Mouse (Mus musculus): ENCODE data around the gene Rpl37a. TPM values are rescaled to one million over a fixed set of nuclear protein-coding genes. Genes with fewer than 3 reads are reported as not detected.
A peak's percentile ranks its signal among the peaks of the same experiment; 100 is the strongest.

The Rpl37a gene
- polyA plus RNA-seq, 1 experiment from 2014 or later, result 2,102 TPM

- Histone ChIP-seq H3K4me1 (ENCODE audit: control insufficient read depth, insufficient read depth, low read length) (peaks cover 23% of the 10 kb centered on the region), H3K27me3 (ENCODE audit: control insufficient read depth, insufficient read depth, low read length) (no peaks in the 10 kb centered on the region), H3K9ac (ENCODE audit: low read depth, low read length) (no peak overlapping the region), H3K9me3 (ENCODE audit: control insufficient read depth, low read length) (no peaks in the 10 kb centered on the region), H3K4me3 (ENCODE audit: low read length) (no peak overlapping the region), H3K4me2 (replicated peaks; ENCODE audit: low read depth, low read length) (no peak overlapping the region), H3K36me3 (ENCODE audit: control insufficient read depth, insufficient read depth, low read length) (peaks cover 31% of the 10 kb centered on the region), H3K27ac (ENCODE audit: low read depth, low read length) (no peak overlapping the region)
- ATAC-seq (ENCODE audit: low FRiP score, low TSS enrichment), result no peak
- WGBS, result 69% methylated on average over 3 of the region's 3 CpGs
Observed at GRCm38 (mm10) chr1:72715593-72716361, 4.7 kb downstream of the Rpl37a start.

- H3K27me3 ChIP-seq (ENCODE audit: control insufficient read depth, insufficient read depth, low read length), result no peaks in the 10 kb centered on the region
- H3K4me2 ChIP-seq (replicated peaks; ENCODE audit: low read depth, low read length), result no peak overlapping the region
- no peak for ATAC-seq (ENCODE audit: low FRiP score, low TSS enrichment)
- WGBS, result 51% methylated on average over 2 of the region's 2 CpGs
- peaks cover 23% of the 10 kb centered on the region for H3K4me1 ChIP-seq (ENCODE audit: control insufficient read depth, insufficient read depth, low read length)
- H3K9me3 ChIP-seq (ENCODE audit: control insufficient read depth, low read length), result no peaks in the 10 kb centered on the region
- no peak overlapping the region for H3K4me3 ChIP-seq (ENCODE audit: low read length)
- H3K27ac ChIP-seq (ENCODE audit: low read depth, low read length), result no peak overlapping the region
- H3K36me3 ChIP-seq (ENCODE audit: control insufficient read depth, insufficient read depth, low read length), result peaks cover 31% of the 10 kb centered on the region
- H3K9ac ChIP-seq (ENCODE audit: low read depth, low read length), result no peak overlapping the region
Observed at GRCm38 (mm10) chr1:72716421-72716820, 5.3 kb downstream of the Rpl37a start.

- 8% methylated on average over 5 of the region's 5 CpGs for WGBS
- no peak for ATAC-seq (ENCODE audit: low FRiP score, low TSS enrichment)
- peaks cover 31% of the 10 kb centered on the region for H3K36me3 ChIP-seq (ENCODE audit: control insufficient read depth, insufficient read depth, low read length)
Observed at GRCm38 (mm10) chr1:72716926-72717325, 5.8 kb downstream of the Rpl37a start.

GRCm38 (mm10) chr1:72717540-72717939 is 6.5 kb downstream of the Rpl37a start:
- Histone ChIP-seq H3K4me2 (replicated peaks; ENCODE audit: low read depth, low read length) (no peak overlapping the region), H3K36me3 (ENCODE audit: control insufficient read depth, insufficient read depth, low read length) (peaks cover 31% of the 10 kb centered on the region), H3K9me3 (ENCODE audit: control insufficient read depth, low read length) (no peaks in the 10 kb centered on the region), H3K4me1 (ENCODE audit: control insufficient read depth, insufficient read depth, low read length) (peaks cover 19% of the 10 kb centered on the region), H3K9ac (ENCODE audit: low read depth, low read length) (no peak overlapping the region), H3K27me3 (ENCODE audit: control insufficient read depth, insufficient read depth, low read length) (no peaks in the 10 kb centered on the region), H3K4me3 (ENCODE audit: low read length) (no peak overlapping the region), H3K27ac (ENCODE audit: low read depth, low read length) (no peak overlapping the region)
- ATAC-seq (ENCODE audit: low FRiP score, low TSS enrichment), result no peak
- WGBS, result 88% methylated on average over 7 of the region's 7 CpGs

More at GRCm38 (mm10) chr1:72716926-72717325, 5.8 kb downstream of the Rpl37a start:
- Histone ChIP-seq H3K4me3 (ENCODE audit: low read length) (no peak overlapping the region), H3K4me1 (ENCODE audit: control insufficient read depth, insufficient read depth, low read length) (peaks cover 23% of the 10 kb centered on the region), H3K27me3 (ENCODE audit: control insufficient read depth, insufficient read depth, low read length) (no peaks in the 10 kb centered on the region), H3K4me2 (replicated peaks; ENCODE audit: low read depth, low read length) (no peak overlapping the region), H3K9me3 (ENCODE audit: control insufficient read depth, low read length) (no peaks in the 10 kb centered on the region), H3K27ac (ENCODE audit: low read depth, low read length) (no peak overlapping the region), H3K9ac (ENCODE audit: low read depth, low read length) (no peak overlapping the region)

GRCm38 (mm10) chr1:72718846-72719245 is 7.8 kb downstream of the Rpl37a start:
- H3K36me3 ChIP-seq (ENCODE audit: control insufficient read depth, insufficient read depth, low read length), result peaks cover 19% of the 10 kb centered on the region
- no peaks in the 10 kb centered on the region for H3K27me3 ChIP-seq (ENCODE audit: control insufficient read depth, insufficient read depth, low read length)
- WGBS, result 30% methylated on average over 5 of the region's 5 CpGs
- H3K4me2 ChIP-seq (replicated peaks; ENCODE audit: low read depth, low read length), result no peak overlapping the region
- H3K9ac ChIP-seq (ENCODE audit: low read depth, low read length), result no peak overlapping the region
- H3K27ac ChIP-seq (ENCODE audit: low read depth, low read length), result no peak overlapping the region
- H3K4me3 ChIP-seq (ENCODE audit: low read length), result no peak overlapping the region
- H3K4me1 ChIP-seq (ENCODE audit: control insufficient read depth, insufficient read depth, low read length), result peaks cover 9% of the 10 kb centered on the region; the same call in 1 of the 2 replicates
- no peaks in the 10 kb centered on the region for H3K9me3 ChIP-seq (ENCODE audit: control insufficient read depth, low read length)
- peak; percentile 38 for ATAC-seq (ENCODE audit: low FRiP score, low TSS enrichment)

- H3K4me3 ChIP-seq (ENCODE audit: low read length), result no peak overlapping the region
- H3K4me1 ChIP-seq (ENCODE audit: control insufficient read depth, insufficient read depth, low read length), result peaks cover 4% of the 10 kb centered on the region; the same call in 1 of the 2 replicates
- 53% methylated on average over 6 of the region's 6 CpGs for WGBS
- no peaks in the 10 kb centered on the region for H3K9me3 ChIP-seq (ENCODE audit: control insufficient read depth, low read length)
- no peak overlapping the region for H3K27ac ChIP-seq (ENCODE audit: low read depth, low read length)
- no peak overlapping the region for H3K9ac ChIP-seq (ENCODE audit: low read depth, low read length)
- H3K27me3 ChIP-seq (ENCODE audit: control insufficient read depth, insufficient read depth, low read length), result no peaks in the 10 kb centered on the region
- peaks cover 5% of the 10 kb centered on the region; the same call in 1 of the 2 replicates for H3K36me3 ChIP-seq (ENCODE audit: control insufficient read depth, insufficient read depth, low read length)
- no peak overlapping the region for H3K4me2 ChIP-seq (replicated peaks; ENCODE audit: low read depth, low read length)
- ATAC-seq (ENCODE audit: low FRiP score, low TSS enrichment), result no peak
Observed at GRCm38 (mm10) chr1:72720115-72720725, 9.1 kb downstream of the Rpl37a start.

GRCm38 (mm10) chr1:72722646-72723045 is 11.6 kb downstream of the Rpl37a start:
- Histone ChIP-seq H3K27me3 (ENCODE audit: control insufficient read depth, insufficient read depth, low read length) (no peaks in the 10 kb centered on the region), H3K9me3 (ENCODE audit: control insufficient read depth, low read length) (no peaks in the 10 kb centered on the region), H3K9ac (ENCODE audit: low read depth, low read length) (no peak overlapping the region), H3K4me3 (ENCODE audit: low read length) (no peak overlapping the region), H3K36me3 (ENCODE audit: control insufficient read depth, insufficient read depth, low read length) (no peaks in the 10 kb centered on the region), H3K4me2 (replicated peaks; ENCODE audit: low read depth, low read length) (no peak overlapping the region), H3K27ac (ENCODE audit: low read depth, low read length) (no peak overlapping the region), H3K4me1 (ENCODE audit: control insufficient read depth, insufficient read depth, low read length) (peaks cover 4% of the 10 kb centered on the region; the same call in 1 of the 2 replicates)
- 44% methylated on average over 8 of the region's 8 CpGs for WGBS
- ATAC-seq (ENCODE audit: low FRiP score, low TSS enrichment), result no peak

GRCm38 (mm10) chr1:72724354-72724753 is 13.3 kb downstream of the Rpl37a start:
- H3K27me3 ChIP-seq (ENCODE audit: control insufficient read depth, insufficient read depth, low read length), result no peaks in the 10 kb centered on the region
- H3K4me3 ChIP-seq (ENCODE audit: low read length), result no peak overlapping the region
- no peak overlapping the region for H3K4me2 ChIP-seq (replicated peaks; ENCODE audit: low read depth, low read length)
- H3K36me3 ChIP-seq (ENCODE audit: control insufficient read depth, insufficient read depth, low read length), result no peaks in the 10 kb centered on the region
- no peaks in the 10 kb centered on the region for H3K9me3 ChIP-seq (ENCODE audit: control insufficient read depth, low read length)
- H3K4me1 ChIP-seq (ENCODE audit: control insufficient read depth, insufficient read depth, low read length), result peaks cover 4% of the 10 kb centered on the region; the same call in 1 of the 2 replicates
- no peak for ATAC-seq (ENCODE audit: low FRiP score, low TSS enrichment)
- H3K27ac ChIP-seq (ENCODE audit: low read depth, low read length), result no peak overlapping the region
- WGBS, result 88% methylated on average over 2 of the region's 2 CpGs
- H3K9ac ChIP-seq (ENCODE audit: low read depth, low read length), result no peak overlapping the region

GRCm38 (mm10) chr1:72725941-72726340 is 14.9 kb downstream of the Rpl37a start:
- H3K4me3 ChIP-seq (ENCODE audit: low read length), result no peak overlapping the region
- no peaks in the 10 kb centered on the region for H3K27me3 ChIP-seq (ENCODE audit: control insufficient read depth, insufficient read depth, low read length)
- H3K36me3 ChIP-seq (ENCODE audit: control insufficient read depth, insufficient read depth, low read length), result no peaks in the 10 kb centered on the region
- H3K9ac ChIP-seq (ENCODE audit: low read depth, low read length), result no peak overlapping the region
- no peak overlapping the region for H3K27ac ChIP-seq (ENCODE audit: low read depth, low read length)
- no peak overlapping the region for H3K4me2 ChIP-seq (replicated peaks; ENCODE audit: low read depth, low read length)
- ATAC-seq (ENCODE audit: low FRiP score, low TSS enrichment), result no peak
- peaks cover 5% of the 10 kb centered on the region; the same call in 1 of the 2 replicates for H3K4me1 ChIP-seq (ENCODE audit: control insufficient read depth, insufficient read depth, low read length)
- H3K9me3 ChIP-seq (ENCODE audit: control insufficient read depth, low read length), result no peaks in the 10 kb centered on the region
- 86% methylated on average over 13 of the region's 13 CpGs for WGBS
